11 mouse cellular contexts compared by ENCODE assay signal in genomic region chr1:66940903-66941302, GRCm38 (mm10). TPM values are rescaled to one million over a fixed set of nuclear protein-coding genes. Genes with fewer than 3 reads are reported as not detected.
A peak's percentile ranks its signal among the peaks of the same experiment; 100 is the strongest.
DNase-seq lines count a peak whose midpoint lies in the region; ATAC-seq and TF ChIP-seq lines count a peak whose summit lies in the region.
"Had no signal": no experiment of that assay in that cellular context is flagged by ENCODE, and none has a peak within 500 bp of the region (broad histone marks: within the 10 kb centered on the region; RNA-seq: fewer than 3 reads in every experiment).

No protein-coding gene starts in this region.

- no peaks in the 10 kb centered on the region; the same call in 1 of the 2 replicates for H3K4me1 ChIP-seq in liver, adult 2 months (ENCODE audit: control insufficient read depth, insufficient read depth, low read length)
- H3K4me1 ChIP-seq in midbrain, embryonic 10.5 days = no peaks in the 10 kb centered on the region
- H3K4me1 ChIP-seq: embryonic facial prominence, embryonic 13.5 days; liver, embryonic 15.5 days had no signal

- peak; percentile 70 for TF ChIP-seq CTCF in liver, adult 2 months (IDR thresholded peaks at IDR 0.05; ENCODE audit: low read depth, low read length)

- no peak overlapping the region for H3K4me3 ChIP-seq in liver, adult 2 months (ENCODE audit: insufficient read depth, low read depth, low read length)
- H3K4me3 ChIP-seq in midbrain, embryonic 10.5 days = no peak overlapping the region
- H3K4me3 ChIP-seq: embryonic facial prominence, embryonic 13.5 days; liver, embryonic 15.5 days had no signal

- intact Hi-C loops in left cerebral cortex, postnatal 25 days (cut with DNase I) = no loop called here

- no peaks in the 10 kb centered on the region for H3K79me2 ChIP-seq in liver, adult 2 months (ENCODE audit: control insufficient read depth, insufficient read depth, low read length)

- H3K27ac ChIP-seq in liver, adult 2 months (replicated peaks; ENCODE audit: insufficient read depth, low read depth, low read length) = no peak overlapping the region
- no peak overlapping the region for H3K27ac ChIP-seq in midbrain, embryonic 10.5 days (replicated peaks)
- H3K27ac ChIP-seq: embryonic facial prominence, embryonic 13.5 days; liver, embryonic 15.5 days had no signal

- ATAC-seq in megakaryocyte progenitor cell, adult 5-6 weeks (replicated peaks; ENCODE audit: poor library complexity) = 0 out of 2 replicates have a peak, but pooled peaks have one; percentile 52
- no peak; the same call in 1 of the 2 replicates for ATAC-seq in cerebellum, adult (ENCODE audit: insufficient number of reproducible peaks, low FRiP score, low TSS enrichment)

- H3K36me3 ChIP-seq in liver, adult 2 months (ENCODE audit: control insufficient read depth, insufficient read depth, low read length) = no peaks in the 10 kb centered on the region
- no peaks in the 10 kb centered on the region for H3K36me3 ChIP-seq in midbrain, embryonic 10.5 days
- H3K36me3 ChIP-seq: embryonic facial prominence, embryonic 13.5 days; liver, embryonic 15.5 days had no signal

- no peak overlapping the region for H3K9ac ChIP-seq in liver, adult 2 months (ENCODE audit: low read depth, low read length)
- H3K9ac ChIP-seq: embryonic facial prominence, embryonic 13.5 days; liver, embryonic 15.5 days had no signal

- H3K9me3 ChIP-seq in midbrain, embryonic 10.5 days (replicated peaks) = no peaks in the 10 kb centered on the region
- H3K9me3 ChIP-seq: embryonic facial prominence, embryonic 13.5 days; liver, embryonic 15.5 days had no signal

- whole genome bisulfite sequencing in liver, adult 2 months = 37% methylated on average over 6 of the region's 6 CpGs
- WGBS in midbrain, embryonic 10.5 days = 62% methylated on average over 6 of the region's 6 CpGs

- no peaks in the 10 kb centered on the region for H3K27me3 ChIP-seq in liver, adult 2 months (ENCODE audit: control insufficient read depth, insufficient read depth, low read length)
- H3K27me3 ChIP-seq in midbrain, embryonic 10.5 days (ENCODE audit: low read depth, poor library complexity, severe bottlenecking) = no peaks in the 10 kb centered on the region
- H3K27me3 ChIP-seq: embryonic facial prominence, embryonic 13.5 days; liver, embryonic 15.5 days had no signal

- TF ChIP-seq POLR2A in liver, adult 2 months (IDR thresholded peaks at IDR 0.05; ENCODE audit: extremely low read depth, insufficient read depth, low read length) = no peak

- peak; percentile 40 for DNase-seq in liver, adult 2 months (ENCODE audit: extremely low read depth, low read depth, low spot score)
- DNase-seq in liver = no peak
- peak; percentile 76 for DNase-seq in NIH3T3 (ENCODE audit: low read depth)
- peak; percentile 18 for DNase-seq in embryo, embryonic 9.5 days (ENCODE audit: extremely low spot score)
- DNase-seq in left cerebral cortex, postnatal 25 days (ENCODE audit: low spot score in 2 of 2) = no peak
- no peak for DNase-seq in midbrain, embryonic 10.5 days (ENCODE audit: low spot score)
- DNase-seq: spleen, adult 18-20 months had no signal

RNA-seq across cellular contexts. Expression of gene Myl1, which starts 4.3 kb away (rescaled TPM):
- 0.13 and 4.5 TPM in 2 replicates for total RNA-seq in liver, adult 2 months (2014; rRNA removed)
- polyA plus RNA-seq in liver, adult 2 months (2012; rRNA removed) = not detected in 2 replicates
- total RNA-seq in megakaryocyte progenitor cell, adult 5-6 weeks (2015) = not detected in 2 replicates
- not detected in 2 replicates for total RNA-seq in megakaryocyte progenitor cell, adult 5-6 weeks (2017)
- 1 to 10 TPM in 1 of 2 experiments, not detected in 1; 1.5 TPM for total RNA-seq in left cerebral cortex, postnatal 25 days (2021)
- 0.29 and 0.30 TPM in 2 replicates for polyA plus RNA-seq in midbrain, embryonic 10.5 days (2016; fragmentation: Nextera tagmentation; extraction: Ambion mirVana)

Comparison
In these comparisons a context has a peak if more than half of its experiments do, and no peak if none do; other contexts are left out.
1. DNase-seq: peak in liver, adult 2 months (single experiment), NIH3T3 (single experiment) and embryo, embryonic 9.5 days (single experiment); none in liver (single experiment), left cerebral cortex, postnatal 25 days (0 of 2) and midbrain, embryonic 10.5 days (single experiment).